Mouse (Mus musculus): Measurements from ENCODE around the gene Stra6. TPM values are rescaled to one million over a fixed set of nuclear protein-coding genes. Genes with fewer than 3 reads are reported as not detected.

Stra6 gene
- total and polyA plus RNA-seq, 3 experiments: 0.08 to 0.09 (median 0.08) TPM

GRCm38 (mm10) chr9:58197781-58198701 lies 134.5 kb downstream of the Stra6 start:
- DNase-seq (ENCODE audit: extremely low read depth): no peak
- Histone ChIP-seq H3K36me3 (replicated peaks in 1 of 2; ENCODE audit: control insufficient read depth in 1 of 2, insufficient read depth in 1 of 2, low read length in 1 of 2) (no peaks in the 10 kb centered on the region), H3K4me1 (ENCODE audit: control insufficient read depth in 1 of 2, insufficient read depth in 2 of 2) (peaks cover 0 to 2% of the 10 kb centered on the region in 2 experiments; a peak in 2 of 4 replicates), H3K79me2 (replicated peaks; ENCODE audit: control insufficient read depth, extremely low read depth, insufficient read depth, poor library complexity, severe bottlenecking) (no peaks in the 10 kb centered on the region), H3K9me3 (replicated peaks; ENCODE audit: low read length) (peaks cover 19% of the 10 kb centered on the region), H3K27me3 (replicated peaks) (peaks cover 10% of the 10 kb centered on the region), H3K4me3 (replicated peaks in 1 of 3; ENCODE audit: low read depth in 2 of 3, low read length in 2 of 3, poor library complexity in 1 of 3) (no peak overlapping the region), H3K27ac (ENCODE audit: insufficient read depth, low read depth) (no peak overlapping the region), H3K4me2 (ENCODE audit: insufficient read depth, low read depth, poor library complexity, severe bottlenecking) (no peak overlapping the region), H3K9ac (ENCODE audit: insufficient read depth, low read depth) (no peak overlapping the region)
- TF ChIP-seq CTCF (conservative IDR thresholded peaks at IDR 0.05 in 1 of 2, IDR thresholded peaks at IDR 0.05 in 1 of 2; ENCODE audit: low read depth in 2 of 2, low read length in 2 of 2) (peak in 1 of 2 experiments; percentile 16; a peak in 1 of 4 replicates), NRF1 (IDR thresholded peaks at IDR 0.05; ENCODE audit: low read depth, low read length) (no peak)
- dilution Hi-C loops (cut with MboI; ENCODE audit: extremely low pct_ligation_motif_present, extremely low pct_unique_long_range_greater_than_20kb, low sequenced_read_pairs): no loop called here
- in situ Hi-C loops (cut with MboI; ENCODE audit: low pct_ligation_motif_present, low pct_unique_long_range_greater_than_20kb, low sequenced_read_pairs): no loop called here

- Histone ChIP-seq H3K27ac (ENCODE audit: insufficient read depth, low read depth) (no peak overlapping the region), H3K9me3 (replicated peaks; ENCODE audit: low read length) (peaks cover 19% of the 10 kb centered on the region), H3K4me2 (ENCODE audit: insufficient read depth, low read depth, poor library complexity, severe bottlenecking) (no peak overlapping the region), H3K36me3 (replicated peaks in 1 of 2; ENCODE audit: control insufficient read depth in 1 of 2, insufficient read depth in 1 of 2, low read length in 1 of 2) (no peaks in the 10 kb centered on the region), H3K4me3 (replicated peaks in 1 of 3; ENCODE audit: low read depth in 2 of 3, low read length in 2 of 3, poor library complexity in 1 of 3) (no peak overlapping the region), H3K27me3 (replicated peaks) (peaks cover 19% of the 10 kb centered on the region), H3K9ac (ENCODE audit: insufficient read depth, low read depth) (no peak overlapping the region), H3K79me2 (replicated peaks; ENCODE audit: control insufficient read depth, extremely low read depth, insufficient read depth, poor library complexity, severe bottlenecking) (no peaks in the 10 kb centered on the region), H3K4me1 (ENCODE audit: control insufficient read depth in 1 of 2, insufficient read depth in 2 of 2) (peaks cover under 1 to 2% of the 10 kb centered on the region in 2 experiments; a peak in 2 of 4 replicates)
- DNase-seq (ENCODE audit: extremely low read depth): no peak
- dilution Hi-C loops (cut with MboI; ENCODE audit: extremely low pct_ligation_motif_present, extremely low pct_unique_long_range_greater_than_20kb, low sequenced_read_pairs): no loop called here
- TF ChIP-seq TCF12 (IDR thresholded peaks at IDR 0.05; ENCODE audit: low read depth, low read length) (no peak), CHD1 (IDR thresholded peaks at IDR 0.05; ENCODE audit: low read depth, low read length) (no peak), RAD21 (IDR thresholded peaks at IDR 0.05; ENCODE audit: low read depth, low read length) (no peak), MAZ (IDR thresholded peaks at IDR 0.05; ENCODE audit: low read depth, low read length) (no peak)
- in situ Hi-C loops (cut with MboI; ENCODE audit: low pct_ligation_motif_present, low pct_unique_long_range_greater_than_20kb, low sequenced_read_pairs): no loop called here
Observed at GRCm38 (mm10) chr9:58198801-58199371, 135.3 kb downstream of the Stra6 start.

- Histone ChIP-seq H3K36me3 (replicated peaks in 1 of 2; ENCODE audit: control insufficient read depth in 1 of 2, insufficient read depth in 1 of 2, low read length in 1 of 2) (no peaks in the 10 kb centered on the region), H3K4me3 (replicated peaks in 1 of 3; ENCODE audit: low read depth in 2 of 3, low read length in 2 of 3, poor library complexity in 1 of 3) (no peak overlapping the region), H3K9me3 (replicated peaks; ENCODE audit: low read length) (peaks cover 19% of the 10 kb centered on the region), H3K79me2 (replicated peaks; ENCODE audit: control insufficient read depth, extremely low read depth, insufficient read depth, poor library complexity, severe bottlenecking) (no peaks in the 10 kb centered on the region), H3K4me1 (ENCODE audit: control insufficient read depth in 1 of 2, insufficient read depth in 2 of 2) (peaks cover 2 to 3% of the 10 kb centered on the region in 2 experiments; a peak in 2 of 4 replicates), H3K27me3 (replicated peaks) (peaks cover 21% of the 10 kb centered on the region), H3K27ac (ENCODE audit: insufficient read depth, low read depth) (no peak overlapping the region), H3K4me2 (ENCODE audit: insufficient read depth, low read depth, poor library complexity, severe bottlenecking) (no peak overlapping the region), H3K9ac (ENCODE audit: insufficient read depth, low read depth) (no peak overlapping the region)
- TF ChIP-seq BHLHE40 (IDR thresholded peaks at IDR 0.05; ENCODE audit: low read depth, low read length) (no peak), E2F4 (IDR thresholded peaks at IDR 0.05; ENCODE audit: insufficient replicate concordance, low read depth, low read length) (no peak), HCFC1 (IDR thresholded peaks at IDR 0.05; ENCODE audit: low read depth, low read length) (no peak), NELFE (IDR thresholded peaks at IDR 0.05; ENCODE audit: low read depth, low read length) (no peak), ZMIZ1 (IDR thresholded peaks at IDR 0.05; ENCODE audit: low read depth, low read length) (no peak), MXI1 (IDR thresholded peaks at IDR 0.05; ENCODE audit: low read depth, low read length) (no peak), CTCF (conservative IDR thresholded peaks at IDR 0.05 in 1 of 2, IDR thresholded peaks at IDR 0.05 in 1 of 2; ENCODE audit: low read depth in 2 of 2, low read length in 2 of 2) (no peak), MAZ (IDR thresholded peaks at IDR 0.05; ENCODE audit: low read depth, low read length) (no peak)
- in situ Hi-C loops (cut with MboI; ENCODE audit: low pct_ligation_motif_present, low pct_unique_long_range_greater_than_20kb, low sequenced_read_pairs) (no loop called here), dilution Hi-C loops (cut with MboI; ENCODE audit: extremely low pct_ligation_motif_present, extremely low pct_unique_long_range_greater_than_20kb, low sequenced_read_pairs) (no loop called here)
- no peak for DNase-seq (ENCODE audit: extremely low read depth)
Observed at GRCm38 (mm10) chr9:58199381-58200269, 136.0 kb downstream of the Stra6 start.

Measured in CH12.LX (cell line).